Mouse (Mus musculus) adrenal gland, postnatal 10 days (tissue): ENCODE measurements around the gene Rora. TPM values are rescaled to one million over a fixed set of nuclear protein-coding genes. Genes with fewer than 3 reads are reported as not detected.

ENCODE experiments used
- DNase-seq: peaks from one replicate; pipeline ENCODE4 v3.0.0; 2021; ENCODE audit warnings: mixed read lengths
- total RNA-seq, 2 experiments: library from RNA; stranded (reverse); gene quantifications; 2 replicates each; pipeline ENCODE4 v1.2.3; 2021

Gene Rora
- total RNA-seq, 2 experiments from 2014 or later = 44.1 to 60.6 TPM

DNA sequence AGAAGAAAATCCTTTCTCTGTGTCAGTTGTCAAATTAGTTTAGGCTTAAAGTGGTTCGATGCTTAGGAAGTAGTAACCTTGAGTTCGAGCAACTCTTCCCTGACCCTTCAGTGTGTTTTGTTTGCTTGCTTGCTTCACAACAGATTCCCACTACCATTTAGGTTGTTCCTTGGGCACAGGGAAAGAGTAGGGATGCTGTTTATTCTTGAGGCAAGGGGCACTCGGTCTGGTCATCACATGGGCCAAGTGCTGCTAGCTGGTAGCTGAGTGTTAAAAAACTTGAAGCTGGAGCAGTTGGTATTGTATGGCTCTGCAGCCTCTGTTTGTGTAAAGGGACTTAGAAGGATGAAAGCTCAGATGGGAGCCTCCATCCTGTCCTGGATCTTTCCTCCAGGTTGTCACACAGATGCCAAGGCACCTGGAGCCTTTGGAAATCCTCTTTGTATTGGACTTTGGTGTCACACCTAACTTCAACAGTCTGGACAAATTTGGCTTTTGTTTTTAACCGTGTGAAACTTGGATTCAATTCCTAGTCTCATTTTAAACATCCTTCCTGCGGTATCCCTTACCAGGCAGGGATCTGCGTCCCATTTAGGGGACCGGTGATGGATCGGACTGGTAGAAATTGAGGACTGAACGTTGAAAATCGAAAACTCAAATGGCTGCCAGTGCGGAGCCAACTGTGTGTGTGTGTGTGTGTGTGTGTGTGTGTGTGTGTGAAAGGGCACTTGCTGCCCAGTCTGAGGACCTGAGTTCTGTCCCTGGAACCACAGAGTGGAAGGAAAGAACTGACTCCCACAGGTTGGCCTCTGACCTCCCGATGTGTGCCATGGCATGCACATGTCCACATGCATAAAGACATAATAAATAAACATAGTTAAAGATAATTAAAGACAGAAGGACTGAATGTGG, 639.4 kb downstream of the Rora start:
- DNase-seq = no peak

DNA sequence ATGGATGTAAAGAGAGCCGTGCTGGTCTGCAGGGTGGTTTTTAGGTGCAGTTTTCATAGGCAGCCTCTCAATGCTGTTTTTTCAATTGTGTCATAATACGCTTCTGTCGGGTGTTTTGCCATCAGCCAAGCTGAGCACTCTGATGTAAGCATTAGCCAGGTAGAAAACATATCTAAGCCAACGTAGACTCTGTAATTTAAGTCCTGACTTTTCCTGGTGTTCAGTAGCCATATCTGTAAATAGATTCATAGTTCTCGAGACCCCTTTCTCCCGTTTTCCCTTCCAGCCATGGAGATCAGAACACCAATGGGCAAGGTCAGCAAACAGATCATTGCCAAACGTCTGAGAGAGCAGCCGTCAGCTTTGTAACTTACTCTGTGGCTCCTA, 640.1 kb downstream of the Rora start:
- DNase-seq = no peak

DNA sequence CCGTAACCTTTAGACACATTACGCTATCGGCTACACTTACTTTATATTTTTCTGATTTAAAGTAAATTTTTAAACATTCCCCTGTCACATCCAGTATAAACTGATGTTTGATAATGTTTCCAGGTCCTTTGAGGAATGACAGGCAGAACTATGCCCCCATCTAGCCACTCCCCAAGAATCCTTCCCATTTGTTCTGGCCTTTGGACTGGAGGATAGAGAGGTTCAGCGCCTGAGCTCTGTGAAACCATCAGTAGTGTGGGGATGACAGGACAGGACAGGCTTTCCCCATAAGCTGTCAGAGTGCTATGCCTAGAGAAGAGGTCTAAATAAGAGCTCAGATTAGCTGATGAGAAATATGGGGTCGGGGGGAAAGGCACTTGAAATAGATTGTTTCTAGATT, 640.8 kb downstream of the Rora start:
- no peak for DNase-seq

DNA sequence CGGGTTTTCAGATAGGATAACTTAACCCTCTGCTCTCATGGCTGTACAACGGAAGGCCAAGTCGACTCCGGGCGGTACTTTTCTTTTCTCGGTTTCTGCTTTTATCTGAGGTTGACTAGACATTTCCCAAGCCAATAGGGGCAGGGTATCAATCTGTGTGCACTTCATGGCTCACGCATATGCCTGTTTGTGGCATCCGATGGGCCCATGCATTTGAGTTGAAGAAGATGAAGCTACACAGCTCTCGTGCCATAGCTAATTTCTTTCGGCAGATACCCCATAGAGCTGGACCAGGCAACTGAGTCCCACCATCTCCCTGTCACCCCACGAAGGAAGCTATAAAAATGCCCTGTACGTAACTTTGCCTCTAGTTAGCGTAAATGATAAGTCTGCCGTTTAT, 641.3 kb downstream of the Rora start:
- no peak for DNase-seq

DNA sequence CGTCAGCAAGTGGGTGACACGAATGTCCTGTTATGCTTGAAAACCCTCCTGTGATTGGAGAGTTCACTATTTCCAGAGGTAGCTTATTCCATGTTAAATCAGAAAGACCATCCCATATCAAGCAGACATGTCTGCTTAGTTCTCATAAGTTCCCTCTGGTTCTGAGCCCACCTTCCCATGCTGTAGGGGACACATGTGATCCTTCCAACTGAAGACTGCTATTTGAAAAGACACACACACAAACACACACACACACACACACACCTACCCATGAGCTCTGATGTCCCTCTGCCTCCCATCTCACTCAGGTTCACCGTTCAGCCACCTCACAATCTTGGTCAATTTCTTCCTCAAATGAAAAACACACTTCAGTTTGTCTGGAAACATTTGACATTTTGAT, 642.2 kb downstream of the Rora start:
- no peak for DNase-seq

DNA sequence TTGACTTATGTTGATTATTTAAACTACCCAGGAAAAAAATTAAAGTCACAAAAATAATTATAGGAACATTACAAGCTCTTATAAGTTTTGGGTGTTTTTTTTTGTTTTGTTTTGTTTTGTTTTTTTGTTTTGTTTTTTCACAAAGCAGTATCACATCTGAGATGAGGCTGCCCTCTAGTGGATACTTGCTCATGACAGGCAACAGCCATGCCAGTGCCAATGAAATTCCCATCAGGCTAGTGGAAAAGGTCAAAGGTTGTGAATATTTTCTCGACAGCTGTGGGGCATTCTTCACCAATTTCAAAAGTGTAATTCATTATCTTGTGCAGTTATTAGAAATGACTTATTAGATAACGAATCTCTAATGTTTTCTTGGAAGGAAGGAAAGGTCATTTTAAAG, 642.8 kb downstream of the Rora start:
- peak; percentile 77 for DNase-seq

DNA sequence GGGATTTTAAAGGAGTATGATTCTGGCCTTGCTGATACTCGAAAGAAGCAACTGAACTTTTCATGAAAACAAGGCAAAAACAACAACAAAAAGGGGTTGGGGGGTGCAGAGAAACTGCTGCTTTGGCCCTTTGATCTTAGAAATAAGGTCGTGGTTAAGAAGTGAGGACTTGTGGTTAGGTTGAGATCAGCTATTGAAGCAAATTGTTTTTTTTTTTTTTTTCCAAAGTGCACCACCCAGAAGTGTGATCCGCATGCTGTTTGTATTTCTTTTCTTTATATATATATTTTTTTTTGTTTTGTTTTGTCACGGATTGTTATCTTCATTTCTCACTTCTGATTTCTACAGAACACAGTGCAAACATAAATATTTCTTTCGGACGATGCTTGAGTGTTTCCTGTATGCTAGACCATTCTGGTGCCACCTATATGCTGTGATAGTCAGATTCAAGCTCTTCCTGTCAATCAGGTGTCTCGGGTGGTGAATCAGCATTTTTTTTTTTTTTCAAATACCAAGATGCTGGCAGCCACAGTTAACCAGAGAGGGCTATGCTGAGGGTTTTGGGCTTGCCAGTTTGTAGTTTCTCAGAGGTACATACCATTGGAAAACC, 644.3 kb downstream of the Rora start:
- DNase-seq = no peak

DNA sequence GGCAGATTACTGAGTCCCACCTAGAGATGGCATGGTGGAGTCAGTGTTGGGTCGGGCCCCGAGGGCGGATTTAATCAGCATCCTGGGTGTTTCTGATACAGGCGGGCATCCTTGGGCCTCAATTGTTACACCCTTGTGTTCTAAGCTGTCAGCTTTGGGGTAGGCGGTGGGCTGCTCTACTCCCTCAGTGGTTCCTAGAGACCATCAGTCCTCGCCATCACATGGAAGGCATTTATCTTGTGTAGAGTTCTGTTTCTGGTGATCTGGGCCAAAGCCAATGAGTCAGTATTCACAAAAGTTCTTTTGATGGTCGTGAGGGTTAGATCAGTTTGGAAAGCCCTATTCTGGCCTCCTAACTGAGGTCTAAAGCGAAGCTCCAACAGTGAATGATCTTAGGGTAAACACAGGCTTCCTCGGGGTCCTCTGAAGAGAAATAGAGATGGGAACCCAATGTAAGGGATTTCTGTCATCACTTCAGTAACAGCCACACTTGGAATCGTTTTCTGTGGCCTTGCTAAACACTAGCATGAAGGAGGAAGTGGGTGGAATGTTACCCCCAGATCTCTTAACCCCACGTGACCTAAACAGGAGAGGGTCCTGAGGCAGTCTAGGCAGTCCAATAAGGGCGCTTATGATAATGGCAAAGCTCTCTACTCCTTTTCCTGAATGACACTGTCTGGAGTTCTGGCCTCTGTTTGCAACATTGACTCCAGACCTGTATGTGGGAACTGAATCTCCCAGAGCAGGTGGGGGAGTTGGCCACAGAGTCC, 645.2 kb downstream of the Rora start:
- DNase-seq = no peak

DNA sequence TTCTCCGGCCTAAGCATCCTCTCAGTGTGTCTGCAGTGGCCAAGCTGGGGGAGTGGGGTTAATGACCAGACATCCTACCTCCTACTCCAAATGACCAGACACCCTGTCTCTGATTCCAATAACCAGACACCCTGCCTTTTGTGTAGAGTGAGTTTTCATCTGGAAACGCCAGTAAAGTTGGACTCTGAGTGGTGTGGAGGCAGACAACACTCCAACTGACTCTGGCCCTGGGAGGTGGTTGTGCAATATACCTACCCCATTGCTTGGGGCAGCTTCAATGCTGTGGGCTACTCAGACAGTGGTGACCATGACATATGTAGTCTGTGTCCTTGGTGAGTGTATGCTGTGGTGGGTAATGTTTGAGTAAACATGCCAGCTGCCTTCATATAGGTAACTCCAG, 645.9 kb downstream of the Rora start:
- DNase-seq = peak; percentile 50

DNA sequence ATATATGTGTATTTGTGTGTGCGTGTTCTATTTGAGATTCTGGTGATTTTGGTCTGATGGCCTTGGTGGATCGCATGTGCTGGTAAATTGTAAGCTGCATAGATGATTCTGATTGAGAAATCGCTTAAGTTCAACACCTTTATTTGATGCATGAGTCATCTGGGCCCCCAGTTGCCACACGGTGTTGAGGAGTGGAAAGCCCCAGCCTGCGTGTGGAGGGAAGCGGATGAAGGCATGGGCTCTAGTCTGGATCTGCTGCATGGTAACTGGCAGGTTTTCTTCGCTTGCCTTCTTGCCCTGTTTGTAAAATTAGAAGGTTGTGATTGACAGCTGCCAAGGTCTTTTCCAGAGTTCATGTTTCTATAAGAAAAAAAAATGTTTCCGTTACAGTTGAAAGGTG, 646.7 kb downstream of the Rora start:
- DNase-seq = no peak

DNA sequence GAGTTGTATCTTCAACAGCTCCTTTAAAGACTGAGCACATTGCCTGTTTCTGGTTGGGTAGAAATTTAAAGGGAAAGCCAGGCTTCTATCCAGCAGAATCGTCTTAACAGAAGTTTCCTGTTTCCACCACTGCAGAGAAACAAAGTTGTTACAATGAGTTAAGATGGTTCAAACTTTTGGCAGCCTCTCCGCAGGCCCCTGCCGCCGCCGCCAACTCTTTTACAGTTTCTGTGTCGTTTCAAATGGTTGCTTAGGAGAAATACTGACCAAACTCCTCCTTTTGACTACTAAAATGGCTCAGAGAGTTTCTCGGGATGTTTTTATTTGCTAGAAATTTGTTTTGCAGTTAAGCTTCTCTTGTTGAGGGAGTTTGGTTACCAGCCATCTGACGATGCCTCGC, 647.9 kb downstream of the Rora start:
- peak; percentile 38 for DNase-seq

DNA sequence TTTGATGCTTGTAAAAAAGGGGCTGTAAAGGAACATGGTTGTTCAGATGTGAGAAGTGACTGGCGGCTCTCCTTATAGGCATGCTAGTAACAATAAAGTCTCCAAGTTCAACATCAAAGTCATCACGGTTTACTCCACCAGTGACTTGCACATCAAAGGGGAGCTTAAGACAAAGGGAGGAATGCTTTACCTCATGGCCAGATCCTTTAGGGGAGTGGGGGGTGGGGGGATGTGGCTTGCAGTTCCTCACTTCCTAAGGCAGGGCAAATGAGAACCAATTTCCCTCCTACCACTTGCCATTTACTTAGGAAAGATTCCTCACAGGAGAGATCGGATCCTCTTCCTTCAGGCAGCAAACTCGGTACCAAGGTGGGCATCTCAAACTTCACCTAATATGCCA, 648.4 kb downstream of the Rora start:
- DNase-seq = no peak

DNA sequence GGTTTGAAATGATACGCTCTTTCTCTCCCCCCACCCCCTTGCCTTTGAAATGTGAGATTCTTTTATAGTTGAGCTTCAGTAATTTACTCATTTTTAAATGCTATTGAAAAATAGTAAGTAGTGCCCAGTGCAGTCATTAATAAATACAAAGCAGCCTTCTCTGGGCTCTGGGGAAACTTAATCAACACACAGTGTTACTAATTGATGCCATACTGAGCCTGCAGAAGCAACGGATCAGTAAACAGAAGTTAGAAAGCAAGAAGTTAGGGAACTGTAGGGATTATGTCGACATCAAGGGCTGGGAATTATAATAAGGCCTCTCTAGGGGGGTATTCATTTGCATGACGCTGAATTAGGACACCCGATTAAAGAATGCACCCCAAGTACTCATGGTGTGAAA, 649.3 kb downstream of the Rora start:
- no peak for DNase-seq

DNA sequence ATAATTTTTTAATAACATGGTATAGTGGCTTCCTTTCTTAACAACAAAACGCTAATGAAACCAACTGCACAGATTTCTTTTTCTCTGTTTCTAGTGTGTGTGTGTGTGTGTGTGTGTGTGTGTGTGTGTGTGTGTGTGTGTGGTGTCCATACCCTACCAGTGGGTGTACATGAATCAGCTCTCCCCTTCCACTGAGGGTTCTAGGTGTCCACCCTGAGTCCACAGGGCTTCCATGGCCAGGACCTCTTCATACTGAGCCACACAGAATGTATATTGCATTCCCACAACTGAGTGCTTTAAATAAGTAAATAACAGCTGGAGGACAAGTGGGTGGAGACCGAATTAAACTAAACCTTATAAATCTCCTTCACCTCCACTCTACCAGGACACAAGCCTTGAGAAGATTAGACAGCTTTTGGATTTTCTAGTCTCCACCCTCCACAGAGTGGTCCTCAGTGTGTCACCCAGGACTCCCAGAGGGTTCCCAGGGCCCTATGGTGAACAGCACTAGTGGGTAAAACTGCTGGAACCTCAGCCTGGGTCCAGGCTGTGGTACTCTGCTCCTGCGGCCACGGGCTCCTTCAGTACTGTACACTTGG, 649.9 kb downstream of the Rora start:
- no peak for DNase-seq

DNA sequence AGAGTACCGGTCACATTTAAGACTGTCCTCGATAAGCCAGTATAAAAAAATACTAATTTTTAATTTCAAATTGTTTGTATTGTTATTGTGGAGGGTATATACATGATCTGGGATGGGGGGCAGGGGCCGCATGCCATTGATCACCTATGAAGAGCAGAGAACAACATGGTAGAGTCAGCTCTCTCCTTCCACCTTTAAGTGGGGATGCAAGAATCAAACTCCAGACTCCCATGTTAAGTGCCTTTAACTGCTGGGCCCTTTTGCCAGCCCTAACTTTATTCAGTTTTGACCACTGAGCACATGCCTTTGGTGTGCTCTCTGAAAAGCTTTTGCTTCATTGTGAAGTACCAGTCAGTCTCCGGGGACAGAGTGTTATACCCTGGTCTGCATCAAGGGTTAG, 650.4 kb downstream of the Rora start:
- DNase-seq = no peak

DNA sequence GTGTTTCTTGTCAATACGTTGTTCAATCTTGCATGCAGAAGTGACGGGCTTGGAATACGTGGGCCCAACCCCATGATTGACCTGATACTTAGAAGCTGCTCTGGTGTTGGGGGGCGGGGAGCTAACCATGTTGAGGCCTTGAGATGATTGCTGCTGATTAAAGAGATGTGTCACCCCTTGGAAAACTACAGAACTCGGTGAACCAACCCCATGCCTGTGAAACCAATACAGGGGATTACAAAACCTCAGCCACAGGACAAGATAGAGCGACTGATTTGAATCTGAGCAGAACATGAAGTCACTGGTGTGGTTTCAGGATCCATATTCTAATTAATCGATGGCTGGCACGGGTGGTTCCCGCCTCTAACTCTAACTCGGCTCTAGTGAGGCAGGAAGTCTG, 650.9 kb downstream of the Rora start:
- DNase-seq = peak; percentile 67

DNA sequence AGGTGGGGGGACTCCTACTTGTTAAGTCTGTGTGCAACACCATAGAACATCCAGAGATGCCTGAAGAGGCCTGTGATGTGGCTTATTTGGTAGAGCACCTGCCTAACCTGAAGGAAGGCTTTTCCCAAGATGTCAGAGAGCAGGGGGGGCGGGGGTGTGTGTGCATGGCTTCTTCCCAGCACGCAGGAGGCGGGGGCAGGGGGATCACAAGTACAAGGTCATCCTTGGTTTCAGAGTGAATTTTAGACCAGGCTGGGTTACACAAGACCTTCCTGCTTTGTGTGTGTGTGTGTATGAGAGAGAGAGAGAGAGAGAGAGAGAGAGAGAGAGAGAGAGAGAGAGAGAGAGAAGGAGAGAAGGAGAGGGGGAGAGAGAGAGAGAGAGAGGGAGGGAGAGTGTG, 651.4 kb downstream of the Rora start:
- DNase-seq = peak; percentile 43

DNA sequence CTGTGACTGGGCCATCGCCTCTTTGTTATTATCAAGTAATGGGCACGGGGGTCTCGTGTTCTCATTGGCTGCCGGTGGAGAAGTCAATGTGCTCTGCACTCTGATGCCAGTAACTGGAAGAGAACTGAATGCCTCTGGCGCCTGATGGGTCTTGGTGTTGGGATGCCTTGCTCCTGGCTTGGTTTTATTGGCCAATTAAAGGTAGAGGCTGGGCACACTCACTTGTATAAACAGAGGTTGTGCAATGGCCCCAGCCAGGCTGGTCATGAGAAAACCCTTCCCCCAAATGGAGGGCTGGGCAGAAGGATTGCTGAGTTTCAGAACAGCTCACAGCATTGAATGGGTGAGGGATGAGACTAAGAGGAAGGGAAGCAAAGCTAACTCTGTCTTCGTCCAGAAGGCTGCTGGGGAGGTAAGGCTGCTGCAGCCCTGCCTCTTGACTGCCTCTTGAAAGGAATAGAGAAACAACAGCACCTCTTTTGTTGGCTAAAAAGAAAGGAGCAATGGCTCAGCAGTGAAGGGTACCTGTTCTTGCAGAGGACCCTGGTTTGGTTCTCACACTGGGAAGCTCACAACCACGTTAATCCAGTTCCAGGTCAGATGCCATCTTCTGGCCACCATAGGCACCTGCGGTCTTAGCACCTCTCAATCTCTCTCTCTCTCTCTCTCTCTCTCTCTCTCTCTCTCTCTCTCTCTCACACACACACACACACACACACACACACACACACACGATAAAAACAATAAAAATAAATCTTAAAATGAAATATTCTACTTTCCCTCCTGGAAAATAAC, 653.3 kb downstream of the Rora start:
- DNase-seq = peak; percentile 27

DNA sequence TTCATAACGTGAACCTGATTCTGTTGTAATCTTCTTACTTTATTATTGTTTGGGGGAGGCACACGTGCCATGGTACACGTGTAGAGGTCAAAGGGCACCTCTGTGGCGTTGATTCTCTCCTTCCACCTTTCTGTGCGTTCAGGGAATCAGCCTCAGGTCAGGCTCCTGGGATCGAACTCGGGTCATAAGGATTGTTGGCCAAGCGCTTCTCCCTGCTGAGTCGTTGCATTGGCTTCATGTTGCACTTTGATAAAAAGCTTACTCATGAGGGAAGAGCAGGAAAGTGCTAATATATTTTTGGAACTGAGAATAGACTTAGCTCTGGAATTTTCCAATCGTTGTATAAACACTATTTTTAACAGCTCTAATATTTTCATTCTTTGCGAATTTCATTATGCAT, 654.4 kb downstream of the Rora start:
- no peak for DNase-seq

DNA sequence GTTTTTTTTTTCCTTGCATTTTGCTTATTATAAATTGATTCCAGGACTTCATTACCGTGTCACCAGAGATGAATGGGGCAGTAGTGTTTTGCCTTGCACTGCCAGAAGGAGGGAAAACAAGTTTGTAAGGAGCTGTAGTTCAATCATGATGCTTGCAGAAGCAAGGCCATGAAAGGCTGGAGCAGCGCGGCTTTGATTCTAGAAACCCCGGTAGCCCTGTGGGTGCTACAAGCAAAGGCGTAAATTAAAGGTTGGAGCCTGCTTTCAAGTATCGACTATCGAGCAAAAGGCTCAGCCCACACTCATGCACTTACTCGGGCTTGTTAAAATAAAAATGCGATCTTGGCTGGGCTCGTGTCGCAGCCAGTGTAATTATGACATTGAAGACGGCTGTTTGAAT, 656.9 kb downstream of the Rora start:
- DNase-seq = no peak

DNA sequence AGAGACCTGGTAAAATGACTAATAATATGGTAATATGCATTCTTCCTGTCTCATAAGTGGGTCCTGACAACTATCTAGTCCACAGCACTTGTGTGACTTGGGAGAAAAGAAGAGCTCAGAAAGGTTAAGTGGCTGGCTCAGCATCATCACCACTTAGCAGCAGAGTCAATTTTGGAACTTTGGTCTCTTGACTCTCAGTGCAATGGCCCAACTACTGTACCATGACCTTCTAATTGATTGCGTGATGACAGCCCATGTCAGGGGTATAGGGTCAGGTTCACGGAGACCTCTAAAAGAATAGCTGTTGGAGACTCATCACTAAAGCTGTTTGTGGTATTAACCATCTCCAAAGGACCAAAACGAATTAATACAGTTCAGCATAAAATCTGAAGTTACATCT, 659.7 kb downstream of the Rora start:
- no peak for DNase-seq
